Mouse (Mus musculus) CD8-positive naive resting alpha-beta T cell, adult 57 days (primary cell): ENCODE data around the gene Esyt2. TPM values are rescaled to one million over a fixed set of nuclear protein-coding genes. Genes with fewer than 3 reads are reported as not detected.

ENCODE experiments used
- total RNA-seq: library from RNA; stranded (reverse); gene quantifications from one replicate; pipeline ENCODE4 v1.2.4, GENCODE M21; 2023

Esyt2 gene
- 220 TPM for total RNA-seq

DNA sequence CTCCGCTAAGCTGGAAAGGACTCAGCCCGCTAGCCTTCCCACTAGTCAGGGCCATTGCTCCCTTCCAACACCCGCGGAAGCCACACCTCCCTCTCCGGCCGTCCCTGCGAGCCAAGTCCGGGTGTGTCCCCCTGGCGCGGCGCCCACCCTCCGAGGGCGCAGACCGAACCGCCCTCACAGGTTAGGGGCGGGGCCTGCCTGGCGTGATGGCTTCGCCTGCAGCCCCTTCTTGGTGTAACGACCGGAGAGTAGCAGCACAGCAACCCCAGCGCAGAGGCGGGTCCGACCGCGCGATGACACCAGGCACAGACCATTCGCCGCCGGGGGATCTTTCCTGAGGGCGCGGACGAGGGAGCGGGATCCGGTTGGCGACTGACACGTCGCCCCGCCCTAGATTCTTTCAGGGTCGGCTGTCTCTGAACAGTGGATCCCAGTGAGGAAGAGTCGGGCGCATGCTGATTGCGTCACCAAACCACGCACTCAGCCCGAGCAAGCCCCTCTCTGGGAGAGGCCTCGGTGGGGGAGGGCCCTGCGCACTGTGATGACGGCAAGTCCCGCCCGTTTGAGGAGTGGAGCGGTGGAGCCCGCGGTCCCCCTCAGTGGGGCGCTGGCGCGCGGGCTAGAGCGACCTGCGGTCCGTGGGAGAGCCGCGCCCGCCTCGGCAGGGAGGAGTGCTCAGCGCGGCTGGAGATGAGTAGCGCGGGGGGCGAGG, at the start of gene Esyt2:
Esyt2 (plus strand) TSS at position 544 of the 712 bp plus-strand sequence.

DNA sequence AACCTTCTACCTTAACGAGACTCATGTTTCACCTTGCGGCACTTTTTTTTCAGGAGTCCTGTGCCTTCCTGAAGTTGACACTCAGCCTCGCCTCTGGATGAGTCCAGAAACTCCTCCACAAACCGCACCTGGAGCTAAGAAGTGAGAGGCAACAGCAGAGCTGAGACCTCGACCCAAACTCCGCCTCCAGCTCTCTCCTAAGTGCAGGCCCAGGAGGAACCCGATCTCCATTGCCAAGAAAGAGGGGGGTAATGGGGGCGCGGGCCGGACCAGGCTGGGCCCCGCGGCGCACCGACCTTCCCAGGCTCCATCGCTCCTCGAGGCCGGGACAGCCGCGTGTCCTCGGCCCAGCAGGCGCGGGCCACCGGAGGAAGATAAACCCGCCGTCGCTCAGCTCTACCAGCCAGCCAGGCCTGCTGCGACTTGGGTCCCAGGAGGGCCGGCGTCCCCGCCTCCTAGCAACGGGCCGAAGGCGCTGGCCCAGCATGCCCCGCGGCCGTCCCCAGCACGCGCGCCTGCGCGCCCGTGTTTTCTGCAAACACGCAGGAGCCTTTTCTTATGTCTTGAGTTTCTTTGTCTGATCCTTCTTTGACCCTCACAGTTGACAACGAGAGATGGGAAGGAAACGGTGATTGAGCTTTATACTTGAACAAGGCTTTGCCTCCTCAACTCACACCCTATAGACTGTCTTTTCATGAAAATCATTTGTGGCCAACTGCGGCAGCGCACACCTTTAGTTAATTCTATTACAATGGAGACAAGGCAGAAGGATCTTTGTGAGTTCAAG, 18.2 kb upstream of the Esyt2 start, which contains the start of gene Wdr60:
Wdr60 (minus strand) TSS at position 468 of the 787 bp plus-strand sequence.

DNA sequence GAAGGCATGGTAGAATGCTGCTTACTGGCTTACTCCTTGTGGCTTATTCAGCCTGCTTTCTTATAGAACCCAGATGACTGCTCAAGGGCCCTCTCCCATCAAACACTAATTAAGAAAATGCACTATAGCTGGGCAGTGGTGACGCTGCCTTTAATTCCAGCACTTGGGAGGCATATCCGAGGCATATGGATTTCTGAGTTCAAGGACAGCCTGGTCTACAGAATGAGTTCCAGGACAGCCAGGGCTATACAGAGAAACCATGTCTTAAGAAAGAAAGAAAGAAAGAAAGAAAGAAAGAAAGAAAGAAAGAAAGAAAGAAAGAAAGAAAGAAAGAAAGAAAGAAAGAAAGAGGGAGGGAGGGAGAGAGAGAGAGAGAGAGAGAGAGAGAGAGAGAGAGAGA, 5.9 kb upstream of the Esyt2 start, which contains the start of gene Gm11027:
Gm11027 (plus strand) TSS at position 301 of the 400 bp plus-strand sequence.

DNA sequence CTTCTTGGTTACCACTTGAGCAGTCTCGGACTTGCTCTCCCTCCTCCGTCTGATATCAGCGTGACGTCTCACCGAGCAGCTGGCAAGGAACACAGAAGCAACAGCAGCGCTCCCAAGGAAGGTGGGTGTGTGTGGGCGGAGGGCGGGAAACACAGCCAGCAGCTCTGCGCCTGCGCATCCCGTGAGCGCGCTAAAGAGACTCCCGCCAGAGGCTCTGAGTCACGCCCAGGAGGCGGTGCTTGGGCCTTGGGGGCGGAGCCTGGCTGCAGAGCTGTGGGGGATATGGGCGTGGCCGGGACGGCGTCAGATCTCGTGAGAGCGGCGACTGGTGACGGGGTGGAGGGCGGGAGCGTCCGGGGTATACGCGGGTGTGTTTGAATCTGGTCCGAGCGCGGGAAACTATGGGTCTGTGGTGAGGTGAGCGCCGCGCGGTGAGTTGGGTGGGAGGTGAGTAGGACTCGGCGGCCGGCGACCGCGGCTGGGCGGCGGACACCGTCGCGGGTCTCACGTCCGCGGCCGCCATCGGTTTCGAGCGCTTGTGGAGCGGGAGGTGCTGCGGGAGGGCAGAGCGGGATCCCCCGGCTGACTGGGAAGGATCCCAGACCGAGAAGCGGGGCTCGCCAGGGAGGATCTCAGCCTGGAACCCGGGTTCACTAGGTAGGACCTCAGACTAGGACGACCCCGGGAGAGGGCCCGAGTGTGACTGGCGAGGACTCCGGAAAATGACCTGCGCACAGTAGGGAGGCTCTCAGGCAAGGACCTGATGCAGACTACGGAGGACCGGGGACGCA, 124.2 kb downstream of the Esyt2 start, which contains the start of gene Ncapg2:
Ncapg2 (plus strand) TSS at position 358 of the 791 bp plus-strand sequence.

Other genes with a start within 250 kb of the Esyt2 start
- gene Zfp386, start 233.5 kb upstream of the Esyt2 start, total RNA-seq, result 90.6 TPM
- not detected for gene Vipr2, start 203.5 kb upstream of the Esyt2 start, total RNA-seq
- 1.3 TPM for gene Wdr60, start 18.2 kb upstream of the Esyt2 start, total RNA-seq
- gene Gm11027, start 5.8 kb upstream of the Esyt2 start, total RNA-seq, result not detected
- 3.5 TPM for gene Ncapg2, start 124.2 kb downstream of the Esyt2 start, total RNA-seq
- gene Ptprn2, start 204.5 kb downstream of the Esyt2 start, total RNA-seq, result not detected